Mouse (Mus musculus): ENCODE data around the gene Nacc2.

Gene Nacc2

DNA sequence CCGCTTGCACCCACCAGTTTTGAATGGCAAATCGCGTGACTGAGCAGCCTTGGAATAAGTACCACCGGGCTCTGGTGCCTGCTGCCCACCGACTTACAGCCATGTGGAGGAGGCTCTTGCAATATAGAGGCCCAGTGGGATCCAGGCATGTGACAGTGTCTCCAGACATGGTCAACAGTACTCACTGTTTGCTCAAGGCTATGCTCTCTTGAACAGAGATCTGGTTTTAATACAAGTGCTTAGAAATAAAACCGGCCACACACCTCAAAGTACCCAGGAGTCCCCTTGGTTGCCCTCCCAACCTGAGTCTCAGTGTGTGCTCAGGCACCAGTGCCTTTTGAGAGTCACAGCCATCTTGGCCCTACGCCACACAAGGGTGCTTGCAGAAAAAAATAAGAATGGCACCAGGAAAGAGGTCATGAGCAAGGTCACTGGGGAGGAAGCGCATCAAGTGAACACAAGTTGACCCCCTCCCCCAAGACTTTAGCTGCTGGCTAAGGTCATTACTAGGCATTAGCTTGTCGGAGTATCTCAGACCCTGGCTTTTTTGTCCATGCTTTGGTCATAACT, at the start of gene Nacc2:
Nacc2 (minus strand) TSS at position 142 of the 570 bp plus-strand sequence.
- DNase-seq, result no peak

DNA sequence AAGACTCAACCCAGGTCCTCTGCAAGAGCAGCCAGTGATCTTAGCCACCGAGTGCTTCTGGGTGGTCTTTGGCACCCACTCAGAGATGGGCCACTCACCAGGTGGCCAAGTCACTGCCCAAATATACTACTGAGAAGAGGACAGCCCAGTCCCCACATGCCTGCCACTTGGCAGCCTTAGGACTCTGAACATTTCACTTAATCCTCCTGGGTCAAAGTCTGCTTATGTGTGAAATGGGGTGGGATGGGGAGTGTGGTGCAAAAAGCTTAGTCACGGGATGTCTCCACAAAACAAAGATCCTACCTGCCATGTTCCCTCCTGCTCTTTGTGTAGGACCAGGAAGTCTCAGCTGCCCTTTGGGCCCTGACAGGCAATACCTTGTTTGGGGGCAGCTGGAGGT, 49.1 kb upstream of the Nacc2 start:
- DNase-seq, result no peak

DNA sequence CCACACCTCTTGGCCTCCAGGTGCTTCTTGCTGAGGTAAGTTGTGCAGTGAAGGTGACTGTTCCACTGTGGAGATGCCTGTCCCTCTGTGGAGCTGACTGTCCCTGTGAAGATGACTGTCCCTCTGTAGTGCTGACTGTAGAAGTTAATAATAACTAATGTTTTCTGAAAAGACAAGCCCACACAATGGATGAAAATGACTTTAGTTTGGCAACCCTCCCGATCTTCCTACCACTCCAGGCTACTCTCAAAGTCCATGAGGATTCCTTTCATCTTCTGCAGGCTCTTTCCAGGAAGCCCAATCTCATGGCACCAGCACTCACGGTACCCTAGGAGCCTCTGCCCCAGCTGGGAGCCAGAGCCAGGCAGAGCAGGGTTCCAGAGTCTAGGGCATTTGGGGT, 47.4 kb upstream of the Nacc2 start:
- DNase-seq, result no peak

DNA sequence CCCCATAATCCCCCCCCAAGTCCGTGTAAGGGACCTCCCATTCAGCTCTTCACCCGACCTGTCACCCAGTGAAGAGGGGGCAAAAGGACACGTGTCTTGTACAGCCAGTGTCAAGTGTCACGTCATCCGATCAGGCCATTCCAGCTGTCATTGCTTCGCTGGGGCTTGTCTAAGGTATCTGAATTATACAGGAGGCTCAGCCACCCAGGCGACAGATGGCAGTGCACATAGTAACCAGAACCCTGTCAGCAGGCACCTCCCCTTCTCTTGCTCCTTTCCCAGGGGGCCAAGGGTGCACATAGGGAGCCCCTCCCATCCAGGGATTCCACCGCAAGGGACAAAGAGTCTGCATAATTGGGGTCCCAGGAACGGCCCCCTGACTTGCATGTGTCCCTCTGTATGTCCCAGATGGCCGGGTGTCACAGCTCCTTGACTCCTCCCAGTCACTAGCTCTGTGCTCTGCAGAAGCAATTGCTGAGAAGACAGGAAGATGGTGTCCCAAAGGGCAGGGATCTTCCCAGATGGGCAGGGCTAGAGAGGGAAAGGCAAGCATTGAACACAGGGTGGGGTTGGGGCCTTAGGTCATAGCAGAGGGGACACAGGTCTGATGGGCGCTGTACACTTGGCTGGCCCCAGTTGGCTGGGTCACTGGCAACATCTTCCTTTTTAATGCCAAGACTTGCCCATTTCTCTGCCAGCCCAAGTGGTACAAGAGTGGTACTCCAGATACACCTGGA, 46.0 kb upstream of the Nacc2 start:
- DNase-seq, result no peak

DNA sequence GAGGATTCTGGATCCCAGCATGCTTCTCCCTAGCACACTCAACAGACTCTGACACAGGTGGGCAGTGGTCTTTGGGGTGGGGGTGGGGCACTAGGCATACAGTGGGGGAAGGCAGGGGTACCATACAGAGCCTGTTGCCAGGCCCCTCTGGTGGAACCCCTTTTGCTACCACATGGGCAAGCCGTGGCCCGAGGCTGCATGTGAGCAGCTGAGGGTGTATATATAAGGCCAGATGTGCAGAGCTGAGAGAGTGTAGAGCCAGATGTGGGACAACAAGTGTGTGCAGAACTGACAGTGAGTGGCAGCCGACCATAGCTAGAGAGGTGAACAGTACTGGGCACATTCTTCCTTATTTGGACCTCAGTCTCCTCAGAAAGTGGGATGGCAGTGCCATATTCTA, 43.9 kb upstream of the Nacc2 start:
- DNase-seq, result no peak

DNA sequence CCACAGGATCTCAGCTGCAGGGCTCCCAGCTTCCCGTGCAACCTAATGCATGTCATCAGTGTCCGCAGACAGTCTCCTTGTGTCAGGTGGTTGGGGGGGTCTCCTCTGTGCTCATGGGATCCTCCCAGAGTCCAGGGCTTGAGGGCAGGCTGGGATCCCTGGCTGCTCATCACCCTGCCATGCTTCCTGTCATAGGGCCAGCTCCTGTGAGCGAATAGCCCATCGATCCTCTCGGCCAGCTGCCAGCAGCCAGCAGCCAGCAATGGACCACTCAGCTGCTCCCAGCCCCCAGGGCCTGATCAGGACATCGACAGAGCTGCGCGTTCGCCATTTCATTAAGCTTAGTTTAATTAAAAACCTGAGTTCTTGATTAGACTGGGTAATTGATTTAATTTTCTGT, 35.0 kb upstream of the Nacc2 start:
- no peak for DNase-seq

DNA sequence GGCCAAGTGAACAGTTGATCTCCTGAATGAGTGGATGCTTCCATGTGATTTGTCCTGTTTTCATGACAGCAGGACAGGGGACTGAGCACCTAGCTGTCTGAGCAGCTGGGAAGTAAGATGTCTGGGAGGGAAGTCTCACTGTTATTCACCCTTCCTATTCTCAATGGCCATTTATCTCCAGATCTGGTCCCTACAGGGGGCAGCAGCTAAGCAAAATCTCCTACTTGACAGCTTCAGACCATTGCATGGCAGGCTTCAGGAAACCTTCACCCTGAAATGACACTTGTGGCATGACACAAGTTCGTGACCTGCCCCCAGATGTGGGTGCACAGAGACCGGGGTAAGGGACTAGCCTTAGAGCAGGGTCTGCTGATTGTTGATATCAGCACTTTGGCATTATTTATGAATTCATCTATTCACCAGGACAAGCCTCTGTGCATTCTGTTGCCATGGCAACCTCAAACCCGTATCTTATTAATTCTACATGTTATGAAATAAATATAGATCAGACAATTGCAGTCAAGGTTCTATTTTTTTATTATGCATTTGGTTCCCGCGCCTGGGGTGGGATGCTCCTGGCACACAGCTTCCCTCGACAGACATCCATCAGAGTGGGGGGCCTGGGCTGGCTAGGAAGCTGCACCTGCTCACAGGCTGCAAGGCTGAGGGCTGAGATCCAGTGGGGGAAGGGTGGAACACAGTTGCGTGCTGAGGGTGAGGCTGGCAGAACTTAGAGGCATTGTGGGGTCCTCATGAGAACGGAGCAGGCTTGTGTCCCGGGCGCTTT, 33.4 kb upstream of the Nacc2 start:
- DNase-seq, result peak; percentile 43

DNA sequence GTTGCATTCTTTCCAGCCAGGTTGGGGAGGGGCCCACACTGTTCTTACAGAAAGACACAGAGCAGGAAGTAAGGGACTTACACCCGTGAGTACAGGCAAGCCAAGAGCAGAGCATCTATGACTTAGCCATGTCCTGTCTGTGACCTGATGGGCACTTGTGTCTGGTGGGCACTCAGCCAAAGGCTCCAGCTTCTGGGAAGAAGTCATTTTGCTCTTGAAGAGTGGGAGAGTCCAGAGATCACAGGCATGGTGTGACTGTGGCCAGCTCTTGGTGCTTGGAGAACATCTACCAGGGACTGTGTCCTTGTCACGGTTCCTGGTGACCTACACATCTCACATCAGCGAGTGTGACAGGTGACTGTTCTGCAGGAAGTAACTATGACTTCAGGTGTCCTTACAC, 32.7 kb upstream of the Nacc2 start:
- DNase-seq, result no peak

DNA sequence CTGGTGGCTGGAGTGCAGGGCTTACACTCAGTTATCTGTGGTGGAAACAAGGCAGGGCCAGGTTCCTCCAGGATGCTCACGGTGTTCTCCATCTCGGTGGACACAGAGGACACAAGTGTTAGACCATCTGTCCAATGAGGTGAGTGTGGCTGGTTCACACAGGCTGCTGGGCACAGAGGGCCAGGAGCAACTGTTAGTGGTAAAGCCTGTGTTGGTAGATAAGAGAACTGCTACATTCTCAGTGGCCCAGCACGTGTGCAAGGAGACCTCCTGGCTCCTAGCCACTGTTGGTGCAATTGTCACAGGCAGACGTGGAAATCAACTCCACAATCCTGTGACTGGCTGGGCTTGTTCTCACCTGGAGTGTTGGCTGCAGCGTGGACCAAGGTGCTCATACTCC, 31.6 kb upstream of the Nacc2 start:
- DNase-seq, result no peak

DNA sequence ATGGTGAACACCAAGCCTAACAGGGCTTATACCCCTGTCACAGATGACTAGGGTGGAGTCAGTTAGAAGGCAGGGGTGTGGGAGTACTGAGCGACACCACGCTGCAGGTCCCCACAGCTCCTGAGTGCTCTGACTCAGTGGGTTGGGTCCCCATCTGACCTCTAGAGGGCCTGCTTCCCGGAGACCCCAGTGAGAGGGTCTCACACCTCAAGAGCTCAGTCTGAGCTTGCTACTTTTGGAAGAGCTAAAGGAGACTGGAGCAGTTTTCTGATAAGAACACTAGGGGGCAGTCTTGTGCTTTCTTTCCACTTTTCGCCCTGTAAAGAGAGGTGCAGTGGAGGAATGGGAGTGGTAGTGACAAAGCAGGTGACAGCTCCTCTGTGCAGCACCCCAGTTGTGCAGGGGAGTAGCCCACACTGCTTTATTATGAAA, 30.9 kb upstream of the Nacc2 start:
- no peak for DNase-seq

DNA sequence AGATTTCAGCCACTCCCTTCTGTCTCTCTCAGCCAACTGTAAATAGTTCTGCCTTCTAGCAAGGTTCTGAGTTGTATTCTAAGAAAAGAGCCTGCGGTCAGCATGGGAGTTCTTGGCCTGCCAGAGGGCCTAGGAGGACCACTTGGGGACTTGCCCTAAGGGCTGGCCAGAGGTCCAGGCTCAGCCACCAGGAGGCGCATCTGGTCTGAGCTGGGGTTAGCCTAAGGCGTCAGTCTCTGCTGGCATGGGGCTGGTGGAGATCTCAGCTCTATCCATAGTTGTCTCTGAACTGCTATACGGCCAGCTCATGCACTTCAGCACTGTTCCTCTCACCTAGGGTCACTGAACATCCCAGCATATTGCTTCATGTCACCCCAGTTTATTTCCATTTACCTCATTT, 30.3 kb upstream of the Nacc2 start:
- peak; percentile 47 for DNase-seq

DNA sequence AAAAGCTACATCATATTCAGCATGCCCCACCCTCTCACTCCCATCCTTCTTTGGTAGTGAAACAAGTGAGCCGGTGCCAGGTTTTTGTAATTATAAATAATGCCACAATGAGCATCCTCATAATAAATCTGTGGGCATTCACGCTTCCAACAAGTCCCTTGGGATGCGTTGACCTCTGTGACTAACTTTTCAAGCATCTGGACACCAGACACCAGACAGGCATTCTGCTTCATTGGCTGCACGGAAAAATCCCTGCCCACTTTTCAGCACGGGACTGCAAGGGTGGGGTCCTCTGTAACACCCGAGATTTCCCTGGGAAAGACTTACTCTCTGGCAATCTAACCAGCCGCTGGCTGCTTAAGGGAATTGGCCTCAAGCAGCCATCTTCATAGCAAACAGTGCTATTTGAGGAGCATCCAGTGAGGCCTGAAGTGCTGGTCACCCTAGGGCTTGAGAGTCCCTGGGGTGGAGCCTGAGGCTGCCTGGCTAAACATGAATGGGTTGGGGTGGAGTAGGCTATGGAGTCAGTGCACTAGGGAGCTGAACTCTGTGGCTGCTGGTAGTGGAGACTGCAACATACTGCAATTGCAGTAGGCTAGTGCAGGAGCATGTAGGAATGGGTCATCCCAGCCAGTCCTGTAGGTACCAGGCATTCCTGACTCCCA, 24.8 kb upstream of the Nacc2 start:
- DNase-seq, result no peak

DNA sequence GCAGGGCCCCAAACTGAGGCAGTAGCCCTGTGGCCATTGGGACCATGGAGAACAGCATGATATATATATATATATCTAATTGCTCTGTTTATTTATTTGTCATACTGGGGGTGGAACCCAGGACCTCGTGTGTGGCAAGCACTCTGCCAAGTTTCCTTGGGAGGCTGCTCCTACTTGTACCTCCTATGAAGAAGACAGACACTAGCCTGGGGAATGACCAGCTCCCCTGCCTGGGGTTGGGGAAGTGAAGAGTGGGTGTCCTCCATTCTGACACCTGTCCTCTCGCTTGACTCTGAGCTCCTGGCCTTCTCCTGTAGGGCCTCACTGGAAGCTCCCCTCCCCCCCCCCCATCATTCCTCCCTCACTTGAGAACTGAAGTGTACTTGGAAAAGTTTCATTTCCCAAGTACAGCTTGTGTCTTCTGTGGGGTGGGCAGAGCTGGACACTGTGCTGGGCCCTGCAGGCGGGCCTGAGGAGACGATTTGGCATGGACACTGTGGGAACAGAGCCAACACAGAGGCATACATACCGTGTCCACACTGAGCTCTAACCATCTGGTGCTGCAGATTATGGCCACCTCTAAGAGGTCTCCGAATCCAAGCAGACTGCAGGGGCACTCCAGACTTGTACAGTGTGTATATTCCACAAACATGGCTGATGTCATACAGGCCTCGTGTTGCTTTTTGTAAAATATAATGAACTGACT, 23.5 kb upstream of the Nacc2 start:
- DNase-seq, result no peak

DNA sequence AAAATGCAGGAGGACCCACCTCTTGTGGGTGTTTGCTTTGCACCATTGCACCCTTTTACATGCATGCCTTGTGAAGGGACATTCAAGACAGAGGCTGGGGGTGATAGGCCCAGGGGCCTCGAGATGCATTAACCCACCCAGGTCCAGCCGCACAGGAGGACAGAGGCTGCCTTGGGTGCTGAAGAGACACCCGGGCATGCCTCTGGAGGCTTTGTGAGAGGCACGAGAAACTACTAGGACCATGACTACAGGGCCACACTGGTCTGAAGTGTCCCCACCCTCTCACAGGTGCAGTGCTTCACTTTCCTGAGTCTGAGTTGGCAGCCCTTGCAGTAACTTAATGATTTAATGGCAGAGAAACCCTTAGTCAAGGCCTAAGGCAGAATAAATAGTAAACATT, 22.1 kb upstream of the Nacc2 start:
- DNase-seq, result no peak

DNA sequence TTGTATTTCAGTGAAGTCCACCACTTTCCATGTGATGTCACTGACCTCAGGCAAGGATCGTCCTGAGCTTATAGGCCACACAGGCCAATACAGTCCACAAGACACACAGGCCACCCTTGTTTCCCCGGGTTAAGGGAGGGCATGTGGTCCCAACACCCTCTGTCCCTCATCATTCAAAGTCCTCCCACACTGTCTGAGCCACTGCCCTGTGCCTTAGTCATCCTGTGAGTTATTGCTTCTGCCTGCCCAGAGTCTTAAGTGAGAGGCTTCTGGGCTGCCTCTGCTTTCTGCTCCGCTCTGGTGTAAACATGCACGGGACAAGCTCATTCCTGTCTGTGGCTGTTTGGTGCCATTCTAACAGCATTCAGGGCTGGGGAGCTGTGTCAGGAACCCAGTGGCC, 21.3 kb upstream of the Nacc2 start:
- DNase-seq, result no peak

DNA sequence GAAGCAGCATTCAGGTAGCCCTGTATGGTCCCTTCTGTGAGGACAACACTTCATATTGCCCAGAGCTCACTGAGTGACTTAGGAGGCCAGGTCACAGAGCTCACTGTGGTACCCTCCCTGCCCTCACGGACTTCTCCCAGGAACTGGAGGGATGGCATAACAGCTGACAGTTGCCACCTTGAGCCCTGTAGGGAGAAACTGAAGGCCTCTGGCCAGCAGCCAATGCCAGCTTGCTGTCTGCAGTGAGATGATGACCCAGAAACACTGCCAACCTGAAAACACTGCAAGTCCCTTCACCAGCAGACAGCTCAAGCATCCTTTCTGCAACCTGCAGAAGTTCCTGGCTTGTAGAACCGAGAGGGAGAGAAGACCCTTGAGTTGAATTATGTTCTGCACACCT, 20.5 kb upstream of the Nacc2 start:
- DNase-seq, result no peak

DNA sequence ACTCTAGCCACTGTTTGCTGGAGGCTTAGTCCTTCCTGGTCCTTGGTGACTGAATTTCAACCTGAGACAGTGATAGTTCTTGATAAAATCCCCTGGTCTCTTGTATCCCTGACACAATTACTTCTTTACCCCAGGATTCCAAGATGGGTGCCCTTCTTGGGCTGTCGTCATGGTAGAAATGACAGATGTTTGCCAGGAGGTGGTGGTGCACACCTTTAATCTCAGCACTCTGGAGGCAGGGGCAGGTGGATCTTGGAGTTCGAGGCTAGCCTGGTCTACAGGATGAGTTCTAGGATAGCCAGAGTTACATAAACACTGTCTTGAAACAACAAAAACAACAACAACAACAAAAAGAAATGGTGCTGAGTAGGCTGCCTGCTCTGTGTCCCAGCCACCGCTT, 20.0 kb upstream of the Nacc2 start:
- DNase-seq, result no peak

DNA sequence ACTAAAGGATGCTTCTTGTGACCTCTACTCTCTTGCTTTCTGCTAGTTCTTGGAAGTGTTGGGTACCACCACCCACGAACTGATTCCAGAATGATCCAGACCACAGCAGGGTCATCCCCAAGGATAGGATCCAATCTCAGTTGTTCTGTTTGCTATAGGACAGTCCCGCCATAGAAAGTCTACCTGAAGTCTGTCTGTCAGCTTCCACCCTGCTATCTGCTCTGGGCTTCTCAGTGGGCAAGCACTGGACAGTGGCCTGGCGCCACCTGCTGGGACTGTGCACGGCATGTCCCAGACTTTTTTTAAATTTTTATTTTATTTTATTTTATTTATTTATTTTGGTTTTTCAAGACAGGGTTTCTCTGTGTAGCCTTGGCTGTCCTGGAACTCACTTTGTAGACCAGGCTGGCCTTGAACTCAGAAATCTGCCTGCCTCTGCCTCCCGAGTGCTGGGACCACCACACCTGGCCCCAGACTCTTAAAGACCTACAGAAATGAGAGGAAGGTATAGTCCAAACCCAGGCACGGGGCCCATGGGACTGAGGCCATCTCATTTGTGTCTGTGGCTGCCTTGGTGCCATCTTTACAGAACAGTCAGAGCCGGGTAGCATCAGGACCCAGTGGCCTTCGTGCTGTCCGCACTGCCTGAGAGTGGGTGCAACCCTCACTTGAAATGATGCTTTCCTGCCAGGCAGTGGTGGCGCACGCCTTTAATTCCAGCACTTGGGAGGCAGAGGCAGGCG, 19.0 kb upstream of the Nacc2 start:
- DNase-seq, result peak; percentile 74

DNA sequence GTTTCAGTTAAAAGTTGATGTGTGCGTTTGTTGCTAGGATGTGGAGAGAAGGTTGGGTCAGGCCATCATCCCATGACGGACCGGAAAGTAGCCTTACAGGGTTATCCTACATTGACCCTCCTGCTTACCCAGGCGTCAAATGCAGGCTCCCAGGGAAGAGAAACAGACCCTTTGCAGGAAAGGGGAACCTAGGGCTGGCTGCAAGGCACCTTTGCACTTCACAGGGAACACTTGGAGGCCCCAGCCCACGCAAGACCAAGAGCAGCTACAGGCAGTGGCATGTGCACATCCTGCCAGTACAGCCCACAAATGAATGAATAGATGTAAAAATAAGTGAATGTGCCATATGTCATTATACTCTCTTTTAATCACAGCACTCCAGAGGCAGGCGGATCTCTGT, 17.9 kb upstream of the Nacc2 start:
- no peak for DNase-seq

DNA sequence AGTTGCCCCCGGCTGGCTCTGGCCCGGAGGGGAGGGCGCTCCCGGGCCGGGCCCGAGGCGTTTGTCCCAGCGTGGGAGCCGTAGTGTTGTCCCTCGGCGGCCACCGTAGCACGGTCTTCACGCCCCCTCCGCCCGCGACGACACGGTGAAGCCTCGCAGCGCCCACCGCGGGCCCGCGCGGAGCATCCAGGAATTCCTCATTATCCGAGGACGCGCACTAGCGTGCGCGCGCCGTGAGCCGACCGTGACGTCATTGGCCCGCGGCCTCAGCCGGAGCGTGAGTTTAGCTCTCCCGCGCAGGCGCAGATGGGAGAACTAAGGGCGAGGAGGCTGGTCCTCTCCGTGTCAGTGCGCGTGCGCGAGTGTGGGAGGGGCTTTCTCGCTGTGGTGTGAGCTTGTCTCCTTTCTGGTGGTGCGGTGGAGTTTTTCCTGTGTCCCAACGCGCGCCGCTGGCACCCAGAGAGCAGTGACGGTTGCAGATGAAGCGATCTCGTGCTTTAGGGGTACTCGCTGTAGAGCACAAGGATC, 17.3 kb upstream of the Nacc2 start:
- DNase-seq, result peak; percentile 100

DNA sequence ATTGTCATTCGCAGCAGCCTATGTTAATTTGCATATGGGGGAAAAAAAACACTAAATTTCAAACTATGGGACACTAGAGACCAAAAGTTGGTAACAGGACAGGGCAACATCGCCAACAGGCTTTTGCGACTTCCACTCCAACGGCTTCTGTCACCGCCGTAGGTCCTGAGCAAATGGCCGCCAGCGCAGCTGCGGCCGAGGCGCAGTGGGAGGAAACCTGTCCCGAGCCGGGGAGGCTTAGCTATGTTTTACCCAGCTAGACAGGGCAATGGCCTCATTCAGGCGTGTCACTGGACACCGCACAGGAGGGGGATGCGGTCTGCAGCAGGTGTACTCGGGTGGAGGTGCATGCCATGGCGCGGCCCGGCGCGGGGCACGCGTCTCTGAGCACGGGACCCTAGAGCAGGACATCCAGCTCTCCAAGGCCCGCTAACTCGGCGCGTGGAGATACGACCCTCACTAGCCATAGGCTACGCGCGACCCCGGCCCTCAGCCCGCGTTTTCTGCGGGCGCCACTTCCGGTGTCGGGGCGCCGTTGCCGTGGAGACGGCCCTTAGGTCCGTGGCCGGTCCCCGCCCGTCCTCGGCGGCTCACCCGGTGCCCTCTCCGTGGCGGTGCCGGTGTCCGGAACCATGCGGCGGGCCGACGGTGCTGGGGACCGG, 16.7 kb upstream of the Nacc2 start:
- DNase-seq, result no peak

All from right cerebral cortex, postnatal 4 days (tissue).